Mouse (Mus musculus) gastrocnemius, postnatal 36 days (tissue): ENCODE data around the gene Mon2. TPM values are rescaled to one million over a fixed set of nuclear protein-coding genes. Genes with fewer than 3 reads are reported as not detected.
"Not testable (repeated sequence)": the region's sequence is repeated elsewhere in the genome, so short reads cannot be mapped to it uniquely, and the experiment has no call there.

Experiments used
- DNase-seq, 2 experiments: peaks; one replicate each; pipeline ENCODE4 v3.0.0; 2022
- intact Hi-C: fragments of 180-260 bp; cut with DNase I; formaldehyde crosslinking; loops from one replicate; pipeline ENCODE4 v1.15.1; 2025
- total RNA-seq, 2 experiments: library from RNA; stranded (reverse); gene quantifications; 2 replicates each; pipeline ENCODE4 v1.2.3; 2021

Gene Mon2
- total RNA-seq, 2 experiments from 2014 or later, result 29.9 to 38.9 TPM

DNA sequence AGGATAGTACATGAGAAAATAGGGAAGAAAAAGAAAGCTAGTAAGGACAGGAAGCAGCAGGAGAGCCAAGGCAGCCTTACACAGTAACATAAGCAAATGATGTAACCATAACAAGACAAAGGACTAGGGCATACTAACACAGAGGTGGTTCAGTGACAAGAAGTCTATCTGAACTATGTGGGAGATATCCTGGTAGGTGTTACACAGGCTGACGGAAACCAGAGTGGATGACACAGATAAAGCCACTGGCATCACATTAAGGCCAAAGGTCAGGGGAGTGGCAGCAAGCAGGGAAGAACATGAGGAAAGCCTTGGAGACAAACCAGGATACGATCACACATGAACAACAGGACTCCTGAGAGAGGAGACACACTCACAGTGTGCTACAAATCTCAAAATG lies 4.3 kb downstream of the Mon2 start:
- intact Hi-C loops, result no loop called here
- DNase-seq, result no peak

DNA sequence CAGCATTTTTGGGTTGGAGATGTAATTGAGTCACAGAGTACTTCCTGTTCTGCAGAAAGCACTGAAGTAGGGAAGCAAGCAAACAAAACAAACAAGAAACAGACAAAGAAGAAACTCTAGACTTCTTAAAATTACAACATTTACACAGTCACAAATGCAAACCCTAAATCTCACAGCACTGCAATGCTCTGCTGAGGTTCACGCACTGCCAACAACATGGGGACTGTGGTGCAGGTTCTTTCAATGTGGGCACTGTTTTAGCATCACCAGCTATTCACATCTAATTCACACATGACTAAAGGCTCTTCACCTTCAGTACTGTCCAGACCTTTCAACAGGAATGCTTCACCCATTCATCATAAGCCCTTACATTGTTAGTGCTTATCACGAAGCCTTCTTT lies 13.3 kb downstream of the Mon2 start:
- no peak for DNase-seq
- intact Hi-C loops, result no loop called here

DNA sequence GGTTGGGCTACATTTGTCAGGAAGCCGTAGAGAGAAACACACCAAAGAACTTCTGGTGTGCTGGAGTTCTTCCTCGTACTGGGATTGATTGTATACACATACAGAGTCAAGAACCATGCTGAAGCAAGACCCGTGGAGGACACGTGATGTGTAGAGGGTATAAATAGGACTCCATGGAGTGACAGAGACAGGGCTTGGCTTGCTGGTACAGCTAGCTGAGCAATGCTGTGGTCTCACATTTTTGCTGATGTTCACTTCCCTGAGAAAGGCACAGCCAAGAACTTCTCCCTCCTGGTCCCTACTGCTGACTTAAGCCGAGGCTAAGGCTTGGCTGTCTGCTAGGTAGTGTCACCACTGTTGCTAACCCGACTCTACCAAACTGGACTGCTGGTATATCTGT lies 15.5 kb downstream of the Mon2 start:
- intact Hi-C loops, result no loop called here
- peak; percentile 22 to 44 for DNase-seq

DNA sequence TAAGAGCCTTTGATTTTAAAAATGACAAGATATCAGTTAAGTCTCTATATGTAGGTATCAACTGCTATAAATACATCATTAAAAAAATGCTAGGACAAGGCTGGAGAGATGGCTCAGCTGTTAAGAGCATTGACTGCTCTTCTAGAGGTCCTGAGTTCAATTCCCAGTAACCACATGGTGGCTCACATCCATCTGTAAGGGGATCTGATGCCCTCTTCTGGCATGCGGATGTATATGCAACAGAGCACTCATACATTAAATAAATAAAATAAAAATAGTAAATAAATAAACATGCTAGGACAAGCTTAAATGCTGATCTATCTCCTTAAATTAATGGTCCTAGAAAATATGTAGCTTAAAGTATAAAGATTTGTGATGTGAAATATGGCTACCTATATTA lies 19.2 kb downstream of the Mon2 start:
- intact Hi-C loops, result no loop called here
- DNase-seq, result no peak

DNA sequence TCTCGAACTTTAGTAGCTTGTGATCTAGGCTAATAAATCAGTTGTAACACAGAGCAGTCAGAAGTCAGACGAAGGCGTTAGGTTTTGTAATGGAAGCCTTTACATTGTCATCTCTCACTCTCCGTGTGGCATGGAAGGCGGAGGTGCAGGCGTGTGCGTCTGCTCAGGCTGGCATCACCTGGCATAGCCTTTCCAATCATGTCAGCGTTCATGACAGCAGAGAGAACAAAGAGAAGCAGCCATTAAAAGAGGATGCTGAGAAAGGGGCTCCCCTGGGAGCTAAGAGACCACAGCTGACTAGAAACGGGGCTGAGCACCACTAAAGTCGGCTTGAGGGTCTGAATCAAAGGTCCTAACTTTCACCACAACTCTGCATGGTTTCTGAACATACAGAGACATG lies 19.8 kb downstream of the Mon2 start:
- no peak for DNase-seq
- intact Hi-C loops, result no loop called here

DNA sequence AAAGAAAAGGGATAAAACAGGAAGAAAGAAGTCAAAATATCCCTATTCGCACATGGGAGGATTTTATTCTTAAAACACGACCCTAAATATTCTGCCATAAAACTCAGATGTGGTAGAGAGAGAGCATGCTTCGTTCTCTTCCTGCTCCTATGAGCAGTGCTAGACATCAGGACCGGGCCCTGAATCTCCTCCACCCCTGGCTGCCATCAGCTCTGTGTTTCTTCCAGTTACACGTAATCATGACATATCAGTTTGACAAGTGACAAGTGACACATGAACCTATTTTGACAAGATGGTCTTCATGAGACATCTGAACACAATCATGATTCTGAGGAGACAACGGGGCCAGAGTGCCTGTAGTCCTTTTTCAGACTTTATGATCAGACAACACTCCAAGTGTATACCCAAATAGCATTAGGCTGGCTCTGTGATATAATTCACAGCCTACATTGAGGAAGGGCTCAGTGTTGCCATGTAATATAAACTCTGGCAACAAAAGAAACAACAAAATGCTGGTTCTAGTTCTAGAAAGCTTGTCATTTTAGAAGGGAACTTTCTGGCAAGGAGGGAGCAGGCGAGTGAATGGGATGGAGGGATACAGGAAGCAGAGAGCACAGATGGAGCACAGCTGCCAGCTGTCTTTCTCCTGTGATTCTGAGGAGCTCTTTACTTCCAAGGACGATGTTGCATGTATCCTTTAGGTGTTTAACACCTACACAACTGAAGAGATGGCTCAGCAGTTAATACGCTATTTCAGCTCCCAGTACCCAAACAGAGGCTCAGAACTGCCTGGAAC lies 20.9 kb downstream of the Mon2 start:
- intact Hi-C loops, result no loop called here
- no peak for DNase-seq

DNA sequence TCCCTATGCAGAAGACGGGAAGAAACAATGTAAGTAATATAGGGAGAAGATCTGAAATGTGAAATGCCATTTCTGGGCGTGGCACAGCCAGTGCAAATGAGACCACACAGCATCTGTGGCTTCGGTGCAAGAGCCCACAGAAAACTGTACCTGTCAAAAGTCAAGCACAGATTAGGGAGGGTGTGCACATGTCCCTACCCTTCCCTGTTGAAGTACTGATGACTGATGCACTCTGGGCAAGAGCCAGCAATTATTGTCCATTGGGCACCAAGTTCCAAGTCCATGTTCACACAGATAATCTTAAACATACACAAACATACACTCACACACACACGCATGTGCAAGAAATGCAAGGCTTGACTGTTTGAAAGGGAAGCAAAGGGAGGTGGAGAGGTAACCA lies 22.7 kb downstream of the Mon2 start:
- no peak for DNase-seq
- intact Hi-C loops, result no loop called here

DNA sequence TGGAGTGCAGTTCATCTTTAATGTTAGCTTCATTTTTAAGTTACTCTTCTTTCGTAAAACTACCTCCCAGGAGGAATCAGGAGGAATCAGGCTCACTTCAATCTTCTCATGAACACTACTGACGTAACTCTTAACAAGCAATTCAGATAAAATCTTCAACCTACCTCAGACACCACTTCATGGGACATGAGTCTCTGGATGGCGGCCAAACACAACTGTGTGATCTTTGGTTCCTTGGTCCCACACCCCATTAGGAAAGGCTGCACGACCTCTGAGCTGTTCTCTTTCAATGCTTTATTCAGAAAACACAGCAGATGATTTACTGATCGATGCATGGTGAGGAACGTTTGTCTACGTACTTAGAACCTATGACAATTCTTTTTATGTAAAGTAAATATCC lies 24.3 kb downstream of the Mon2 start:
- intact Hi-C loops, result no loop called here
- DNase-seq, result no peak

DNA sequence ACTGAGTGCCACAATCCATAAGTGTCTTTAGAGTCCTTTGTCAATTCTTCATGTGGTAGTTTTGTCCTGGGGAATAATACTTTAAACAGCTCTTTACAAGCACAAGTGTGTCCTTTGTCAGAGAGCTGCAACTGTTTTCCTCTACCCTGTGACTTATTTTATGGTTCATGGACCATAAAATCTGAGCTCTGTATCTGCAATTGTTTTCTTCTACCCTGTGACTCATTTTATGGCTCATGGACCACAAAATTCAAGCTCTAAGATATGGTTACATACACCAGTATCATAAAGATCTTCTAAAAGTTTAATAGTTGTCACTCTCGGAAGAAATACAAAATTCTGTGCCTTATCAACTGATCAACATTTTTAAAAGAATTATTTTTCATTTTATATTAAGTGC lies 27.6 kb downstream of the Mon2 start:
- intact Hi-C loops, result no loop called here
- DNase-seq, result no peak

DNA sequence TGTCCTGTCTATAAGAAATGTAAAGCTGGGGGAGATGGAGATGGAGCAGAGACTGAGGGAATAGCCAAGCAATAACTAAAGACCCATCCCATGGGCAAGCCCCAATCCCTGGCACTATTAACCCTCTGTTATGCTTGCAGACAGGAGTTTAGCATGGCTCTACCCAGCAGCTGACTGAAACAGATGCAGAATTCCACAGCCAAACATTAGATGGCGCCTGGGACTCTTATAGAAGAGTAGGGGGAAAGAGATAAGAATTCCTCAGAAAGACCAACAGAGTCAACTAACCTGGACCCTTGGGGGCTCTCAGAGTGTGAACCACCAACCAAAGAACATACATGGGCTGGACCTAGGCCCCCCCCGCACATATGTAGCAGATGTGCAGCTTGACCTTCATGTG lies 36.4 kb downstream of the Mon2 start:
- no peak for DNase-seq
- intact Hi-C loops, result no loop called here

DNA sequence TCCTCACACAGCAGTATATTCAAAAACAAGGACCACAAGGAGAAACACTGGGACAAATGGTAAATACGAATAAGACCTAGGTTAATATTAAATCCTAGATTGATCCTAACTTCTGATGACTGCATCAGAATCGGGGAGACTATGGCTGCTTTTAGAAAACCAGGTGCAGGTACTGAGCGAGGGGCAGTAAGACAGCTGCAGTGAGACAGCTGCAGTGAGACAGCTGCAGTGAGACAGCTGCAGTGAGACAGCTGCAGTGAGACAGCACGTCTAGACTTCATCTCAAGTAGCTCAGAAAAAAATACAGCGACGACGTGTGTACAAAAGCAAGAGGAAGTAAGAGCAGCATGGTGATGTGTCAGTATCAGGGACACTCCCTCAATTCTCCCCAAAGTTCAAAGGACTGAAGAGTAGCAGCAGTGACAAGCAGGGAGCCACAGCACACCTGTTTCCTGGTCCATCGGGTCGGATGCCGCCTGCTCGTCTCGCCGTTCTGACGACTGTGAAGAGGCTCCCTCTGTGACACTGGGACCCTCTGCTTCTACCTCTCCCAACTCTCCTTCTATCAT lies 44.1 kb downstream of the Mon2 start:
- intact Hi-C loops, result loop anchor here (5.0 kb wide), 1 partner anchor 60 kb away; no protein-coding TSS in a partner anchor
- no peak for DNase-seq

DNA sequence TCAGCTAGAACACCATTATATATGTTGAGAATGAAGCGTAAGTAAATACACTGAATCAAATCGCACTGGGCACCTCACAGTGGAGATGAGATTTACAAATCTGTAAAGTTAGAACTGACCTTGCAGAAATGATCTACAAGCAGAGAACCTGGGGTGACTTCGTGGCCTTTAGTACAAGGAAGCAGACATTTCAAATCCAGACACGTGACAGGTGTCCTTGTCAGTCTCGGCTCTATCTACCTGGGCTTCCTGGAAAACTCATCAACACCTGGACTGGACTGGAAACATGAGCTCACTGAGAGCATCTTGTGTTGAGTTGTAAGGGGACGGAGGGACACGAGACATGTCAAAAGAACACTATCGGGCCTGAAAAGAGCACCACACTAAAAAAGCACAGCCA lies 44.9 kb downstream of the Mon2 start:
- DNase-seq, result no peak
- intact Hi-C loops, result loop anchor here (5.0 kb wide), 1 partner anchor 61 kb away; no protein-coding TSS in a partner anchor

DNA sequence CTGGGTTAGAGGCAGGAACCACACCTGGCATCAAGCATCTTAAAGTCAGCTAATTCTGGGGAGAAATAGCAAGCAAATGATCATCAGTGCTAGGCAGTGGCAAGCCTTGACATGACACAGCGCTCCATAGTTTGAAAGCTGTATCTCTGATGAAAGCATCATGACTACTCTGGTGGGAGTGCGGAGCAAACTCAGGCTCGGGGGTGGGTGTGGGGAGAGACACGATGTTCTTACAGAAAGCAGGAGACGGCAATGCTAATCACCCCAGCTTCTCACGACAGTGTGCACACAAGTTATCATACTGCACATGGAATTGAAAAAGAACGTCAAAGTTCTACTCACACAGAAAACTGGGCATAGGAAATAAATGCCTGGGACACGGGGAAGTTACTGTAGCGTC lies 45.7 kb downstream of the Mon2 start:
- DNase-seq, result no peak
- intact Hi-C loops, result loop anchor here (5.0 kb wide), 1 partner anchor 62 kb away; no protein-coding TSS in a partner anchor

DNA sequence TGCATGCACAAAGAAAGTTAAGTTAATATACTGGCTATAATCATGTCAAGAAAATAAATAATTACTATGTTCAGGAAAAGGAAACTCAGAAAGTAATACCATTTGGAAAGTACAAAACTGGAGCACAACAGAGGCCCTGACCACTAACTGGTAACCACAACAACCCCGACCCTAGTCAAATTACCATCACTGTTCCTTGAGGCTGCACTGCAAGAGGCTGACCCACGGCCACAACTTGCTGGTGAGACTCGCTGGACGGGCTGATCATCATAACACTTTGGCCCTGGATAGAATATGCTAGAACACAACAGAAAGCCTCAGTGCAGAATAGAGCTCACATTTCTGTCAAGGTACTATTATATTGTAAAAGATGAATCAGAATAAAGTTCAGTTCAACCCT lies 47.4 kb downstream of the Mon2 start:
- DNase-seq, result no peak
- intact Hi-C loops, result no loop called here

DNA sequence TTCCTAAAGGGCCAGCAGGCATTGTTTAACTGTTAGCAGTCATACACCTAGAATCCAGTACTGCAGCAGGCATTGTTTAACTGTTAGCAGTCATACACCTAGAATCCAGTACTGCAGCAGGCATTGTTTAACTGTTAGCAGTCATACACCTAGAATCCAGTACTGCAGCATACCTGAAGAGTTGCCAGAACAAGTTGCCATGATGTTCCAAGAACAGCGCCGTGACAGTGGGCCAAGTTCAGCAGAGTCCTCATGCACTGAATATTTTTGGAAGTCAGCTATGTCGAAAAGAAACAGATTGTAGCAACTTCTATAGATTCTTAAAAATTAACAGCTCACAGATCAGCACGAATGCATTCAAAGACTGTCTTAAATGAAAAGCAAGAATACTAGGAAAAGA lies 49.6 kb downstream of the Mon2 start:
- DNase-seq, intact Hi-C loops: not testable (repeated sequence)

DNA sequence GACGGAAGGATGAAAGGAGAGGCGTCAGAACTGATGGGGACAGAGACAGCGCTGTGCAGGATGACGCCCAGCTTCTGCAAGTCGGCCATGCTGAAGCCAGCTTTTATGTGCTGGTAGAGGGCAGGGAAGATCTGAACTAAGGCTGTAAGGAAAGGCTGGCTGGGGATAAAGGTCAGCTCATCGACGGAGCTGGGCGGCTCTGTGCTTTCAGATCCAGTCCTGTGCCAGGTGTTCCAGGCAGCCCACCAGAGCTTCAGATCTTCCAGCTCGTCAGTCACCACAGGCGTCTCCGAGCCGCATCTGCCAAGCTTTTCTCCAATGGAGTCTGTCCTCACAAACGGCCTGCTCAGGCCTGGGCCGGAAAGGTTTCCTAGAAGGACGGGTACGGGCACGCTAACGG lies 62.9 kb downstream of the Mon2 start:
- intact Hi-C loops, result no loop called here
- DNase-seq, result no peak

DNA sequence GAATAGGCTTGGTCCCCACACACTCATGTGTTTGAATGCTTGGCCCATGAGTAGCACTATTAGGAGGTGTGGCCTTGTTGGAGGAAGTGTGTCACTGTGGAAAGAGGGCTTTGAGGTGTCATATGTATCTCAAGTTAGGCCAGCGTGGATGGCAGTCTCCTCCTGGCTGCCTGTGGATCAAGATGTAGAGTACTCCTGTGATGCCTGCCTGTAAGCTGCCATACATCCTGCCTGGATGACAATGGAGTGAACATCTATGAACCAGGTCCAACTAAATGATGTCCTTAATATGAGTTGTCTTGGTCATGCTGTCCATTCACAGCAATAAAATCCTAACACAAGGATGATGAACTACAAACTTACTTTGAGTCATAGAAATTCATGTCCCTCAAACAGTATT lies 64.9 kb downstream of the Mon2 start:
- no peak for DNase-seq
- intact Hi-C loops, result no loop called here

DNA sequence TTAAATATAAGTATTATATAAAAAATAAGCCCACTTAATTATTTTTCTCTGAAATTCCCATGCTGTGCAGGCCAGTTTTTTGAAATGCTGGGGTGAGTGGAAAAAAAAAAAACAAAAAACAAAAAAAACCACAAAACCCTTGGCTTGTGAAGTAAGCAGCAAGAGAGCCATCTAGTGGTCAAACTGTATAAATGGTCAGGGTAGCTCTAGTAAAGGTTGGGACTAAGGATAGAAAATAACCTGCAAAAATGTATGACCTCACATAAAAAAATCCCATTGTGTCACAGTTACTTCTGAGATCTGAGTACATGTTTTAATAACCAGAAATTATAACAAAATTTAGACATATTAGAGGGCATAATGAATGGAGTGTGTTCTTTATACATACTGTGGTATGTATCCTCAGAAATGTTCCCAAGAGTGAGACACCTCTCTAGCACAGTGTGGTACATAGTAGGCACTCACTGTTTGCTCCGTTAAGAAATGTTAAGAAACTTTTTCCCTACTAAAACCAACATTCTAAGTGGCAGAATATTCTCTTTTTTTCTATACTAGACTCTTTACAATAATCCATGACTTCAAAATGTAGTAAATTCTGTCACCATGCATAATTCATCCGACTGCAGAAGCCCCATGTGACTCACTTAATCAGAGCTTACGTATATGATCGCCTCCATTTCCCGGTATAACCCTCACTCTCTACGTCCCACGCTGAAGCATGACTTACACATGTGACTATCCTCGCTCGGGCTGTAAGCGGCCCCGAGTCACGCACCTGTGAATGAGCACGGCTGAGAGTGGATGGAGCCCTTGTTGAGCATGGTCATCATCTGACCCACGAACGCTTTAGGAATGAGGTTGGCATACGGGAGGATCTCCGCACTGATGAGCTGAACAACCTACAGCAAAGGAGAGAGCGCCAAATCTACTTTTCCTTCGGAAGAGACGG lies 70.8 kb downstream of the Mon2 start:
- no peak for DNase-seq
- intact Hi-C loops, result loop anchor here (2.0 to 10.0 kb wide), 2 partner anchors 199 to 451 kb away; no protein-coding TSS in a partner anchor

DNA sequence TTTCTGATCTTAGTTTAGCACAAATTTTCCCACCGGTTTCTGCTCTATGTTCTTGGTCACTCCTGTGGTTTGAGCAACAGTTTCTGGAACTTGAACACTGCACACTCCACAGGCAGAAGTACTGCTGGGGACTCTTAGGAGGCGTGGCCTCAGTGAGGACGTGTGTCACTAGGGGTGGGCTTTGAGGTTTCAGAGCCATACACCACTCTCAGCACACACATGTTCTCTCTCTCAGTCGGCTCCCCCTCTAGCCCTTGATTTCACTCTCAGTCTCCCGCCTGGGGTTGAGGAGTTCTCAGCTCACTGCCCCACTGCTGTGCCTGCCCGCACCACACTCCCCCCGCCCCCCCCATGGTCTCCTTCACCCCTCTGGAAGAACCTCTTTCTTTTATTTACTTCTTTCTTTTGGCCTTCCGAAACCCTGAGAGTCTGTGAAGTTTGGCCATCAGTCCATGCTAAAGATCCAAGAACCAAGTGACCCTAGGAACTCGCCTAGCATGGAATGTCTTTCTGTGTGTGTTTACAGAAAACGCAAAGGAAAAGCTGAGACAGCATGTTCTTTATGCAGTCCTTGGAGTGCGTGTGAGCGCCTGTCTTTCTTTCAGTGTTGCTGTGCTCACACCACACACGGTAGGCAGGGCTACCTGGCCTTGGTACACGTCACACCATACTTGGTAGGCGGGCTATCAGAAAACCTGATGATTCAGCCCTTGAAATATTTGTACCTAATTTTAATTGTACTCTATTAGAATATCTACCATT lies 71.6 kb downstream of the Mon2 start:
- DNase-seq, result no peak
- intact Hi-C loops, result loop anchor here (2.0 to 10.0 kb wide), 2 partner anchors 198 to 450 kb away; no protein-coding TSS in a partner anchor

DNA sequence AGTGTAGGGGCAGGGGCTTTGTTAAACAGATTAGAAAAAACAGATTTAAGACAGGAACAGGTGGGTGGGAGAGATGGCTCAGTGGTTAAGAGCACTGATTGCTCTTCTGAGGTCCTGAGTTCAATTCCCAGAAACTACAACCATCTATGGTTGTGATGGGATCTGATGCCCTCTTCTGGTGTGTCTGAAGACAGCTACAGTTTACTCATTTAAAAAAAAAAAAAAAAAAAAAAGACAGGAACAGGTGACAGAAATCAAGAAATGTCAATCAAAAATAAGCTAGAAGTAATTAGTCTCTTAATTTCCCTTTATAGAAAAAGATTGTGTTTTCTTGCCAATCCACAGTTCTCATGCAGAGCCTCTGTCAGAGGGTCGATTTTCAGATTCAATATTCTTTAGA lies 74.3 kb downstream of the Mon2 start:
- DNase-seq, result no peak
- intact Hi-C loops, result loop anchor here (10.0 kb wide), 1 partner anchor 447 kb away; no protein-coding TSS in a partner anchor
